Mouse (Mus musculus) embryonic stem cell, embryonic (primary cell): ENCODE data around the gene Asb1.

ENCODE experiments used
- CTCF ChIA-PET, 4 experiments: fragments of 300-600 bp in 2 of 4; fragments of 350-600 bp in 2 of 4; sonication (Branson Sonifier 250); formaldehyde crosslinking; loops; one replicate each; lab custom pipeline; 2022; ENCODE audit warnings: inconsistent platforms in 2 of 4; lab: Charles Lee
- POLR2A ChIA-PET, 4 experiments: fragments of 300-600 bp in 2 of 4; fragments of 350-600 bp in 2 of 4; sonication (Branson Sonifier 250); formaldehyde crosslinking; loops; one replicate each; lab custom pipeline; 2022; ENCODE audit warnings: antibody characterized with exemption in 4 of 4, inconsistent platforms in 1 of 4; lab: Charles Lee

The Asb1 gene

GRCm38 (mm10) chr1:91537786-91538569 is 2.4 kb upstream of the Asb1 start:
- POLR2A ChIA-PET = interaction anchor here (0.6 to 2.5 kb wide), 21 partner anchors 9 to 894 kb away, joined by 3 to 14 read pairs (median 3); partner anchors contain the start of genes Hes6 (in 1 of the 4), Scly (in 1 of the 4) and Traf3ip1 (in 1 of the 4)

DNA sequence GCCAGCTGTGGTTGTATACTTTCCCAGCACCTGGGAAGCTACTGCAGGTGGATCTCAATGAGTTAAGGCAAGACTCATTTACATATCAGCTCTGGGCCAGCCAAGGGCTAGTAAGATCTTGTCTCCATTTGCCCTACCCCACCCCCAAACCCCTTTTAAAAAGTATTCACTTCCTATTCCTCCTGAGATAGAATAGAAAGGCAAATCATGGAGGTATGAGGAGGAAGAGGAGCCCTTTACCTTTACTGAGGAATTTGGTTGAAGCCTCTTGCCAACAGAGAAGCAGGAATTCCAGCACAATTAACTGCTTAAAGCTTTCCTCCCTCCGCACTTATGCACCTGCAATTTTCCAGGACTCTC is 1.8 kb upstream of the Asb1 start:
- POLR2A ChIA-PET = interaction anchor here in 3 of 4 experiments (0.6 to 2.5 kb wide), 17 partner anchors 8 to 893 kb away, joined by 3 to 14 read pairs (median 3); partner anchors contain the start of genes Hes6 (in 1 of the 3) and Scly (in 1 of the 3)
- CTCF ChIA-PET = interaction anchor here in 2 of 4 experiments (1.0 to 1.2 kb wide), 3 partner anchors 8 to 423 kb away, joined by 3 to 5 read pairs (median 4); no protein-coding TSS in a partner anchor

More at GRCm38 (mm10) chr1:91537786-91538569, 2.4 kb upstream of the Asb1 start:
- CTCF ChIA-PET = interaction anchor here in 2 of 4 experiments (0.7 to 1.2 kb wide), 4 partner anchors 9 to 424 kb away, joined by 3 to 5 read pairs (median 4); no protein-coding TSS in a partner anchor

- ChIA-PET CTCF (interaction anchor here in 1 of 4 experiments (1.1 kb wide), 1 partner anchor 11 kb away, joined by 3 read pairs; no protein-coding TSS in a partner anchor), POLR2A (interaction anchor here in 2 of 4 experiments (0.7 to 2.5 kb wide), 5 partner anchors 8 to 893 kb away, joined by 3 to 14 read pairs (median 3); no protein-coding TSS in a partner anchor)
Measured at GRCm38 (mm10) chr1:91539246-91539645, 1.1 kb upstream of the Asb1 start.

- ChIA-PET CTCF (interaction anchor here in 2 of 4 experiments (0.8 to 1.1 kb wide), 2 partner anchors 25 to 95 kb away, joined by 3 to 5 read pairs; no protein-coding TSS in a partner anchor), POLR2A (interaction anchor here in 1 of 4 experiments (0.8 to 1.6 kb wide), 7 partner anchors 10 to 934 kb away, joined by 3 to 10 read pairs (median 4); partner anchors contain the start of gene Ndufa10)
Measured at GRCm38 (mm10) chr1:91539704-91540270, 557 bp upstream of the Asb1 start.

DNA sequence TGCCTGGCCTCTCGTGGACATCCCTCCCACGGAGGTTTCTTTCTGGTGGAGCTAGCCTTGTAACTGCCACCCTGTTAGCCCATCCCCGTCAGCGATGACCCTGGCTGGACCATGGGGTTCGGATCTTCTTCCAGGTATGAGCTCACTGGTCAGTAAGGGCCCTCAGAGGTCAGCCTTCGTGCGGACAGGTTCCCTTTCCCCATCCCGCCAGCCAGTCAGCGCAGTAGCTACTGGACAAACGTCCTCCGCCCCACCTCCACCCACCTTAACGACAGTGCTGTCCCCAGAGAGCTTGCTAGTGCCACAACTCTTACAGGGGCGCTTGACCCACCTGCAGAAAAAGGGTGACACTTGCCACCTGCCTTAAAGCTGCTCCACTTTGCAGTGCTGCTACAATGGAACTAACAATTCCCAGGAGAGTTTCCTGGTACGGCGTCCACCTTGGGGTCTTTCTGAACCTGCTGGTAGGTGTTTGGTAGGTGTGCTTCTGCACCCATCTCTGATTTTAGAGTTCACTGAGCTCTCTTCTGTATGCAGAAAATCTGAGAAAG is 773 bp downstream of the Asb1 start:
- POLR2A ChIA-PET = interaction anchor here in 3 of 4 experiments (0.7 to 2.0 kb wide), 10 partner anchors 9 to 933 kb away, joined by 3 to 10 read pairs (median 5); partner anchors contain the start of gene Ndufa10 (in 1 of the 3)
- CTCF ChIA-PET = no interaction called here

GRCm38 (mm10) chr1:91543974-91544373 is 3.6 kb downstream of the Asb1 start:
- ChIA-PET POLR2A (interaction anchor here in 1 of 4 experiments (2.4 kb wide), 1 partner anchor 9 kb away, joined by 10 read pairs; no protein-coding TSS in a partner anchor), CTCF (no interaction called here)

DNA sequence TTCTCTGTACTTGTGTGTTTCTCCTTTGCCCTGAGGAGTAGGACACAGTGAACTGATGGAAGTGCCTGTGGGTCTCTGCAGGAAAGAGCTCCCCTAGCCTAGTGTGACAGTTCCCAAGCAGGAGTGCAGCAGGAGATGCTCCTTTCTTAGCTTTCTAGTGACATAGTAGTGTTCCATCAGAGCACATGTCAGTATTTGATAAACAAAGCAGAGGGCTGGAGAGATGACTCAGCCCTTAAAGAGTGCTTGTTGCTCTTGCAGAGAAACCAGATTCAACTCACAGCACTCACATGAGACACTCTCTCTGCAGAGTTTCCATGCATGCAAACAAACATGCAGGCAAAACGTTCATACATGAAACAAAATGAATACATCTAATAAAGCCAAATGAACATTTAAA is 4.9 kb downstream of the Asb1 start:
- ChIA-PET POLR2A (interaction anchor here in 1 of 4 experiments (1.0 to 2.4 kb wide), 2 partner anchors 8 to 10 kb away, joined by 3 to 10 read pairs; no protein-coding TSS in a partner anchor), CTCF (no interaction called here)

- ChIA-PET CTCF (interaction anchor here in 2 of 4 experiments (1.2 to 2.0 kb wide), 4 partner anchors 8 to 14 kb away, joined by 4 to 5 read pairs (median 4); no protein-coding TSS in a partner anchor), POLR2A (interaction anchor here in 2 of 4 experiments (1.3 to 2.9 kb wide), 5 partner anchors 9 to 14 kb away, joined by 3 to 14 read pairs (median 6); no protein-coding TSS in a partner anchor)
Measured at GRCm38 (mm10) chr1:91547567-91547966, 7.2 kb downstream of the Asb1 start.

GRCm38 (mm10) chr1:91549073-91549472 is 8.7 kb downstream of the Asb1 start:
- ChIA-PET POLR2A (no interaction called here), CTCF (interaction anchor here in 1 of 4 experiments (0.6 kb wide), 1 partner anchor 727 kb away, joined by 4 read pairs; no protein-coding TSS in a partner anchor)

GRCm38 (mm10) chr1:91557099-91557498 is 16.8 kb downstream of the Asb1 start:
- ChIA-PET CTCF (no interaction called here), POLR2A (interaction anchor here in 1 of 4 experiments (0.6 to 1.6 kb wide), 3 partner anchors 10 to 301 kb away, joined by 3 to 6 read pairs (median 6); no protein-coding TSS in a partner anchor)

- CTCF ChIA-PET = interaction anchor here in 1 of 4 experiments (0.6 kb wide), 1 partner anchor 195 kb away, joined by 4 read pairs; no protein-coding TSS in a partner anchor
Measured at GRCm38 (mm10) chr1:91561226-91561625, 20.9 kb downstream of the Asb1 start.

GRCm38 (mm10) chr1:91562977-91563590 is 22.7 kb downstream of the Asb1 start:
- CTCF ChIA-PET = no interaction called here
- POLR2A ChIA-PET = no interaction called here

More at GRCm38 (mm10) chr1:91561226-91561625, 20.9 kb downstream of the Asb1 start:
- POLR2A ChIA-PET = interaction anchor here in 2 of 4 experiments (0.5 to 2.1 kb wide), 3 partner anchors 20 to 508 kb away, joined by 3 to 6 read pairs (median 3); no protein-coding TSS in a partner anchor

- POLR2A ChIA-PET = interaction anchor here in 1 of 4 experiments (0.9 kb wide), 1 partner anchor 30 kb away, joined by 3 read pairs; no protein-coding TSS in a partner anchor
- CTCF ChIA-PET = interaction anchor here in 1 of 4 experiments (1.1 kb wide), 1 partner anchor 37 kb away, joined by 3 read pairs; no protein-coding TSS in a partner anchor
Measured at GRCm38 (mm10) chr1:91564004-91564403, 23.7 kb downstream of the Asb1 start.

- CTCF ChIA-PET = interaction anchor here in 1 of 4 experiments (1.1 kb wide), 1 partner anchor 36 kb away, joined by 3 read pairs; no protein-coding TSS in a partner anchor
- POLR2A ChIA-PET = interaction anchor here in 2 of 4 experiments (0.6 to 0.9 kb wide), 2 partner anchors 30 to 37 kb away, joined by 3 read pairs; no protein-coding TSS in a partner anchor
Measured at GRCm38 (mm10) chr1:91564598-91564997, 24.3 kb downstream of the Asb1 start.

- POLR2A ChIA-PET = interaction anchor here in 2 of 4 experiments (0.7 to 1.3 kb wide), 2 partner anchors 29 to 33 kb away, joined by 3 read pairs; no protein-coding TSS in a partner anchor
- CTCF ChIA-PET = no interaction called here
Measured at GRCm38 (mm10) chr1:91567269-91567668, 26.9 kb downstream of the Asb1 start.

DNA sequence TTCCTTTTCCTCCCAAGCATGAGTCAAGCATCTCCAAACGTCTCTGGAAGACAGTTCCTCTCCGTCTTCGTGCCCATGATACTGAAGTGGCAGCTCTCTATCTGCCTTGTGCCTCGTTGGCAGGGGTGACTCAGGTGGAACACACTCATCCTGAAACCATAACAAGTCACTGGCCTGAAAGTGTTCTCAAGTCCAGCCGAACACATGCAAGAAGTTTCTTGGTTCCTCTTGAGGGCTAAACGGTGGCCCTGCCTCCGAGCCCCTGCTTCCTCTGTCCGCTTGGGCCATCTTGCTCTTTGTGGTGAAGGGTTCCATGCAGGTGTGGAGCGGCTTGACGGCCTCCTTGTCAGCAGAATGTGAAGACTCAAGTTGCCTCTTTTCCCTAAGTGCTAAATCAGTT is 32.1 kb downstream of the Asb1 start:
- POLR2A ChIA-PET = interaction anchor here in 1 of 4 experiments (0.7 kb wide), 1 partner anchor 23 kb away, joined by 3 read pairs; no protein-coding TSS in a partner anchor
- CTCF ChIA-PET = interaction anchor here in 2 of 4 experiments (0.7 to 1.0 kb wide), 2 partner anchors 193 to 302 kb away, joined by 4 to 5 read pairs; no protein-coding TSS in a partner anchor

DNA sequence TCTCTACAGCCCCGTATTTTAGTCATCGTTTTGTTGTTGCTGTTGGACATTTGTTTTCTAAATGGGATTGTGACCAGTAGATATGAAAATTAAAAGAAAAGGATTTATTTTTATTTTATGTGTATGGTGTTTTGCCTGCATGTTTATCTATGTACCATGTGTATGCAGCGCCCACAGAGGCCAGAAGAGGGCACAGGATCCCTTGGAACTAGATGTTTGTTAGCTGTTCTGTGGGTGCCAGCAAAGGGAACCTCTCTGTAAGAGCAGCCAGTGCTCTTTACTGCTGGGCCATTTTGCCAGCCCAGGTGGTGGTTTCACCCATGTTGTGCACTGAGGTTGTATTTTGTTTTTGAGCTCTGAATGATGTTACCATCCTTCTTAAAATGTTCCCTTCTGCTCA is 33.9 kb downstream of the Asb1 start:
- POLR2A ChIA-PET = interaction anchor here in 1 of 4 experiments (0.6 kb wide), 1 partner anchor 229 kb away, joined by 4 read pairs; no protein-coding TSS in a partner anchor
- CTCF ChIA-PET = interaction anchor here in 2 of 4 experiments (0.6 to 2.2 kb wide), 11 partner anchors 10 to 304 kb away, joined by 3 to 10 read pairs (median 3); no protein-coding TSS in a partner anchor
